Mouse (Mus musculus) CD4-positive, CD25-positive, alpha-beta regulatory T cell, adult 9 weeks (primary cell): ENCODE results near the gene Pdha1. TPM values are rescaled to one million over a fixed set of nuclear protein-coding genes. Genes with fewer than 3 reads are reported as not detected.

Experiments
- polyA plus RNA-seq: library from polyadenylated mRNA; unstranded; fragments of 100-300 nt; shearing (Covaris generic); gene quantifications from one replicate; pipeline ENCODE4 v1.2.1, GENCODE M21; 2017

Pdha1 gene
- polyA plus RNA-seq, result 168 TPM

DNA sequence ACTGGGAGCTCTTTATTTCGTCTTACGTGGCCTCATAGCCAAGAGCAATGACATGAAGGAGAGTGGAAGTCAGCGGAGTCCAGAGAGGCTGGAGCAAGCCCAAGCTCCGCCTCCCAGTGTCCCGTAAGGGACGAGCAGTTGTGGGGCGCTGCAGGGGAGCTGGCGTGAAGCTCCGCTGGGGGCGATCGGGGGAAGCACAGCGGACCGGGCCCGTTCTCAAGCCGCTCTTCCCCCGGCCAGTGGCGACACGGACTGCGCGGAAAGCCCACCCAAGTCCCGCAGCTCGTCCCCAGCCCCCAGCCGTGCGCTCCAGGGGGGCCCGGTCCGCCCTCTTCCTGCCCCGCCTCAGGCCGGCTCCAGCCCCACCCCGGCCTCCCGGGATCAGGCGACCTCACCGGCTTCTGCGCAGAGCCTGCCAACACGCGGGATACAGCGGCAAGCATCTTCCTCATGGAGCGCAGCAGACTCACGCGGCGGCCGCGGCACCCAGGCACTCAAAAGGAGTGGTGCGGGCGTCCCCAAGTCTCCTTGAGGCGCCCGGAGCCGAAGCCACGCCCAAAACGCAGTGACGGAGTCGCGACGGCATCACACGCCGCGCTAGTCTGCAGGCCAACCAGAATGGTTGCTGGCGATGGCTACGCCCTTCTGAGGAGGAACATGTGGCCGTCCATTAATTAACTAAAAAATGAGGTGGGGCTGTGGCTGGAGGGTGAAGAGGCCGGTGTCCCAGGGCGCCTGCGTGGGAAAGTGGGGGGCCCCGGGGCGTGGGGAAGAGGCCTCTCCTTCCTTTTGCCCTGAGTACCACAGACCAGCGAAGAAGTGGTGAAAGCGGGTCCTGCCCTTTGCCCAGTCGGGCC is at the start of gene Pdha1:
Gene Pdha1, minus strand, starts transcription at position 553 of the 857 bp plus-strand sequence.

Other genes starting within 250 kb of the Pdha1 start
- 1.4 TPM for gene Map3k15, start 150.0 kb downstream of the Pdha1 start, polyA plus RNA-seq